Mouse (Mus musculus): ENCODE measurements at regions not wholly inside any gene's neighbourhood (a gene's known extent, or its start where the extent isn't known, plus 50 kb on each side); places are given as distances from the start of the nearest gene placed in this dataset.
"Not testable (repeated sequence)": the region's sequence is repeated elsewhere in the genome, so short reads cannot be mapped to it uniquely, and the experiment has no call there.

GRCm38 (mm10) chr17:10150403-10150689 is 169.3 kb downstream of the Qk start:
- DNase-seq (ENCODE audit: low spot score in 2 of 2) = not testable (repeated sequence)

GRCm38 (mm10) chr17:10149682-10150402 is 169.8 kb downstream of the Qk start:
- DNase-seq (ENCODE audit: low spot score in 2 of 2) = no peak

- DNase-seq (ENCODE audit: low spot score in 2 of 2) = no peak
Observed at GRCm38 (mm10) chr17:10147106-10147505, 172.5 kb downstream of the Qk start.

GRCm38 (mm10) chr17:10146576-10146975 is 173.1 kb downstream of the Qk start:
- DNase-seq (ENCODE audit: low spot score in 2 of 2) = no peak

GRCm38 (mm10) chr17:10138847-10139246 is 180.8 kb downstream of the Qk start:
- DNase-seq (ENCODE audit: low spot score in 2 of 2) = no peak

- DNase-seq (ENCODE audit: low spot score in 2 of 2) = no peak
Observed at GRCm38 (mm10) chr17:10138374-10138773, 181.3 kb downstream of the Qk start.

- DNase-seq (ENCODE audit: low spot score in 2 of 2) = no peak
Observed at GRCm38 (mm10) chr17:10135111-10135510, 184.5 kb downstream of the Qk start.

GRCm38 (mm10) chr17:10128591-10128990 is 191.1 kb downstream of the Qk start:
- DNase-seq (ENCODE audit: low spot score in 2 of 2) = no peak

GRCm38 (mm10) chr17:10122411-10122810 is 197.2 kb downstream of the Qk start:
- no peak for DNase-seq (ENCODE audit: low spot score in 2 of 2)

- no peak for DNase-seq (ENCODE audit: low spot score in 2 of 2)
Observed at GRCm38 (mm10) chr17:10112118-10112517, 207.5 kb downstream of the Qk start.

GRCm38 (mm10) chr17:10110375-10110675 is 209.3 kb downstream of the Qk start:
- no peak for DNase-seq (ENCODE audit: low spot score in 2 of 2)

GRCm38 (mm10) chr17:10109511-10110374 is 209.9 kb downstream of the Qk start:
- no peak for DNase-seq (ENCODE audit: low spot score in 2 of 2)

- DNase-seq (ENCODE audit: low spot score in 2 of 2) = no peak
Observed at GRCm38 (mm10) chr17:10105299-10105698, 214.4 kb downstream of the Qk start.

- DNase-seq (ENCODE audit: low spot score in 2 of 2) = no peak
Observed at GRCm38 (mm10) chr17:10098199-10098598, 221.5 kb downstream of the Qk start.

- no peak for DNase-seq (ENCODE audit: low spot score in 2 of 2)
Observed at GRCm38 (mm10) chr17:10097691-10098090, 222.0 kb downstream of the Qk start.

- DNase-seq (ENCODE audit: low spot score in 2 of 2) = no peak
Observed at GRCm38 (mm10) chr17:10095841-10096301, 223.8 kb downstream of the Qk start.

- no peak for DNase-seq (ENCODE audit: low spot score in 2 of 2)
Observed at GRCm38 (mm10) chr17:10094108-10094521, 225.5 kb downstream of the Qk start.

GRCm38 (mm10) chr17:10093437-10094107 is 226.1 kb downstream of the Qk start:
- peak in 1 of 2 experiments; percentile 20 for DNase-seq (ENCODE audit: low spot score in 2 of 2)

- no peak for DNase-seq (ENCODE audit: low spot score in 2 of 2)
Observed at GRCm38 (mm10) chr17:10087192-10087886, 232.3 kb downstream of the Qk start.

GRCm38 (mm10) chr17:10086558-10086957 is 233.1 kb downstream of the Qk start:
- DNase-seq (ENCODE audit: low spot score in 2 of 2) = no peak

GRCm38 (mm10) chr17:10086132-10086531 is 233.5 kb downstream of the Qk start:
- DNase-seq (ENCODE audit: low spot score in 2 of 2) = no peak

- DNase-seq (ENCODE audit: low spot score in 2 of 2) = no peak
Observed at GRCm38 (mm10) chr17:10081721-10082120, 237.9 kb downstream of the Qk start.

Measured in right cerebral cortex, postnatal 36 days (tissue).